Mouse (Mus musculus): ENCODE measurements around the gene Eya3.
"Not testable (repeated sequence)": the region's sequence is repeated elsewhere in the genome, so short reads cannot be mapped to it uniquely, and the experiment has no call there.

The Eya3 gene

GRCm38 (mm10) chr4:132638461-132639190 is at the start of gene Eya3:
TSS of gene Eya3 (plus strand) at chr4:132638987.
- DNase-seq: peak; percentile 94 to 96

GRCm38 (mm10) chr4:132590642-132591041 is 48.1 kb upstream of the Eya3 start:
- no peak for DNase-seq

GRCm38 (mm10) chr4:132592958-132593357 is 45.8 kb upstream of the Eya3 start:
- DNase-seq: no peak

- DNase-seq: no peak
Observed at GRCm38 (mm10) chr4:132594191-132594590, 44.6 kb upstream of the Eya3 start.

GRCm38 (mm10) chr4:132598861-132599260 is 39.9 kb upstream of the Eya3 start:
- DNase-seq: no peak

- DNase-seq: no peak
Observed at GRCm38 (mm10) chr4:132599764-132600163, 39.0 kb upstream of the Eya3 start.

- DNase-seq: no peak
Observed at GRCm38 (mm10) chr4:132600465-132600864, 38.3 kb upstream of the Eya3 start.

- not testable (repeated sequence) for DNase-seq
Observed at GRCm38 (mm10) chr4:132601242-132601641, 37.5 kb upstream of the Eya3 start.

- no peak for DNase-seq
Observed at GRCm38 (mm10) chr4:132603468-132603867, 35.3 kb upstream of the Eya3 start.

- DNase-seq: no peak
Observed at GRCm38 (mm10) chr4:132605816-132606215, 33.0 kb upstream of the Eya3 start.

GRCm38 (mm10) chr4:132608147-132608546 is 30.6 kb upstream of the Eya3 start:
- DNase-seq: no peak

- DNase-seq: no peak
Observed at GRCm38 (mm10) chr4:132610301-132610984, 28.3 kb upstream of the Eya3 start.

GRCm38 (mm10) chr4:132611320-132611719 is 27.5 kb upstream of the Eya3 start:
- DNase-seq: no peak

GRCm38 (mm10) chr4:132617873-132618272 is 20.9 kb upstream of the Eya3 start:
- DNase-seq: no peak

GRCm38 (mm10) chr4:132618850-132619375 is 19.9 kb upstream of the Eya3 start:
- no peak for DNase-seq

GRCm38 (mm10) chr4:132620134-132620533 is 18.7 kb upstream of the Eya3 start:
- no peak for DNase-seq

GRCm38 (mm10) chr4:132621287-132622068 is 17.3 kb upstream of the Eya3 start:
- no peak for DNase-seq

- no peak for DNase-seq
Observed at GRCm38 (mm10) chr4:132624034-132624657, 14.6 kb upstream of the Eya3 start.

GRCm38 (mm10) chr4:132628830-132629229 is 10.0 kb upstream of the Eya3 start:
- DNase-seq: peak in 1 of 2 experiments; percentile 24

GRCm38 (mm10) chr4:132635971-132636370 is 2.8 kb upstream of the Eya3 start:
- no peak for DNase-seq

GRCm38 (mm10) chr4:132636554-132636953 is 2.2 kb upstream of the Eya3 start:
- DNase-seq: peak; percentile 24 to 47

- DNase-seq: peak in 1 of 2 experiments; percentile 44
Observed at GRCm38 (mm10) chr4:132639191-132639713, 465 bp downstream of the Eya3 start.
